Mouse (Mus musculus) MEL (cell line): ENCODE data around the gene Ctrb1. TPM values are rescaled to one million over a fixed set of nuclear protein-coding genes. Genes with fewer than 3 reads are reported as not detected.

Experiments
- polyA plus RNA-seq, 2 experiments: library from polyadenylated mRNA; stranded (reverse) in 1 of 2; unstranded in 1 of 2; fragments of >175 nt in 1 of 2; fragments of >200 nt in 1 of 2; gene quantifications; 2 replicates each; pipeline versions ENCODE4 v1.2.1 to v1.2.4; 2012; ENCODE audit warnings: low replicate concordance in 2 of 2, low read depth in 1 of 2; ENCODE audit not compliant: insufficient read length in 2 of 2, insufficient read depth in 1 of 2, missing spikeins in 1 of 2
- total RNA-seq: library from RNA; depleted of rRNA; stranded (reverse); fragments of 300-350 nt; gene quantifications from 2 replicates; pipeline ENCODE4 v1.2.3, GENCODE M21; 2012; rRNA removed

The Ctrb1 gene
- total and polyA plus RNA-seq, 3 experiments = not detected

Other genes with a start within 250 kb of the Ctrb1 start
- gene Wdr59, start 168.9 kb downstream of the Ctrb1 start, total RNA-seq = 6.5 and 7.4 TPM in 2 replicates
- 10 to 100 TPM in 1 of 2 experiments, not detected in 1; 16.6 TPM for gene Wdr59, start 168.9 kb downstream of the Ctrb1 start, polyA plus RNA-seq
- gene Znrf1, start 154.9 kb downstream of the Ctrb1 start, total RNA-seq = 16.6 and 18.4 TPM in 2 replicates
- 10 to 100 TPM in 1 of 2 experiments, not detected in 1; 36.0 TPM for gene Znrf1, start 154.9 kb downstream of the Ctrb1 start, polyA plus RNA-seq
- 0.03 and 0.04 TPM in 2 replicates for gene Ldhd, start 60.6 kb downstream of the Ctrb1 start, total RNA-seq
- not detected for gene Ldhd, start 60.6 kb downstream of the Ctrb1 start, polyA plus RNA-seq
- 12.0 and 12.2 TPM in 2 replicates for gene Zfp1, start 47.6 kb downstream of the Ctrb1 start, total RNA-seq
- 10 to 100 TPM in 1 of 2 experiments, not detected in 1; 12.4 TPM for gene Zfp1, start 47.6 kb downstream of the Ctrb1 start, polyA plus RNA-seq
- gene Bcar1, start 52.8 kb upstream of the Ctrb1 start, total RNA-seq = 6.5 and 7.5 TPM in 2 replicates
- 10 to 100 TPM in 1 of 2 experiments, not detected in 1; 17.4 TPM for gene Bcar1, start 52.8 kb upstream of the Ctrb1 start, polyA plus RNA-seq
- 168 and 185 TPM in 2 replicates for gene Cfdp1, start 163.3 kb upstream of the Ctrb1 start, total RNA-seq
- 100 to 1,000 TPM in 1 of 2 experiments, not detected in 1; 214 TPM for gene Cfdp1, start 163.3 kb upstream of the Ctrb1 start, polyA plus RNA-seq
- gene Tmem170, start 185.7 kb upstream of the Ctrb1 start, total RNA-seq = 2.8 and 2.9 TPM in 2 replicates
- 1 to 10 TPM in 1 of 2 experiments, not detected in 1; 4.6 TPM for gene Tmem170, start 185.7 kb upstream of the Ctrb1 start, polyA plus RNA-seq
- gene Chst5, start 219.4 kb upstream of the Ctrb1 start, total RNA-seq = not detected in 2 replicates
- not detected for gene Chst5, start 219.4 kb upstream of the Ctrb1 start, polyA plus RNA-seq
- 0.85 and 0.95 TPM in 2 replicates for gene Tmem231, start 242.9 kb upstream of the Ctrb1 start, total RNA-seq
- gene Tmem231, start 242.9 kb upstream of the Ctrb1 start, polyA plus RNA-seq = 1 to 10 TPM in 1 of 2 experiments, not detected in 1; 2.5 TPM
- gene Gabarapl2, start 249.7 kb upstream of the Ctrb1 start, total RNA-seq = 18.4 and 21.6 TPM in 2 replicates
- 10 to 100 TPM in 1 of 2 experiments, not detected in 1; 22.5 TPM for gene Gabarapl2, start 249.7 kb upstream of the Ctrb1 start, polyA plus RNA-seq